Mouse (Mus musculus) MEL (cell line): ENCODE data around the gene Tspan9.

Source experiments
- CHD1 ChIP-seq: IDR thresholded peaks from 2 replicates; pipeline ENCODE4 v1.6.1; 2012; ENCODE audit warnings: low read depth, mild to moderate bottlenecking, inconsistent platforms, low read length, improper control_type of control experiment
- GABPA ChIP-seq: IDR thresholded peaks from 2 replicates; pipeline ENCODE4 v1.6.1; 2012; ENCODE audit warnings: low read depth, mild to moderate bottlenecking, inconsistent platforms, low read length, improper control_type of control experiment, moderate library complexity
- MEF2A ChIP-seq: IDR thresholded peaks from 2 replicates; pipeline ENCODE4 v1.6.1; 2014; ENCODE audit warnings: low read depth, mild to moderate bottlenecking, inconsistent platforms, low read length, improper control_type of control experiment; ENCODE audit not compliant: poor library complexity, insufficient replicate concordance, severe bottlenecking; ENCODE audit errors: extremely low read depth
- TAL1 ChIP-seq: IDR thresholded peaks from 2 replicates; pipeline ENCODE4 v1.6.1; 2012; ENCODE audit warnings: mild to moderate bottlenecking, inconsistent platforms, low read length, moderate library complexity, mixed read lengths
- TBP ChIP-seq: IDR thresholded peaks from 2 replicates; pipeline ENCODE4 v1.8.0; 2011; ENCODE audit warnings: low read depth, low read length, improper control_type of control experiment
- TCF12 ChIP-seq: IDR thresholded peaks from 2 replicates; pipeline ENCODE4 v1.6.1; 2014; ENCODE audit warnings: low read depth, mild to moderate bottlenecking, inconsistent platforms, low read length, improper control_type of control experiment, moderate library complexity
- ZNF384 ChIP-seq: IDR thresholded peaks from 2 replicates; pipeline ENCODE4 v1.6.1; 2012; ENCODE audit warnings: low read depth, mild to moderate bottlenecking, inconsistent platforms, low read length, improper control_type of control experiment

DNA sequence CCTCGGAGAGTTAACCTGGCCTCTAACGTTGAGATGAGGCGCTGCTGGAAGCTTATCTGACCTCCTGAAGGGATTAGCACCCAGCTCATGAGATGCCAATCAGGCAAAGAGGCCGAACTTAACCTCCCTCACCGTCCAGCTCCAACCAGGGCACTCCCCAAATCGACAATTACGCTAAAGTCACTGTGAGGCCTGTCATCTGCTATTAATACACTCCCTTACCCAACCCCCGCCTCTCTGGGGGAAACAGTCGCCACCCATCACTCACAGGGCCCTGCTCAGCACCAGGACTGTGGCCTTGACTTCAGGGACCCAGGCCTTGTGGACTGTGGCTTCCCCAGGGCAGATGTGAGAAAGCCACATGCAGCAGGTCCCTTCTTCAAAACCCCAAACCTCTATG is 157.0 kb downstream of the Tspan9 start:
- TF ChIP-seq TAL1 (no peak), CHD1 (no peak), ZNF384 (no peak), TCF12 (no peak), MEF2A (no peak), TBP (no peak), GABPA (no peak)
